Mouse (Mus musculus): ENCODE data around the gene Fam53a.

Fam53a gene

GRCm38 (mm10) chr5:33632526-33632925, 3.1 kb upstream of the Fam53a start:
- DNase-seq (ENCODE audit: extremely low spot score, low read depth, low spot score) = no peak

GRCm38 (mm10) chr5:33630615-33631014, 1.2 kb upstream of the Fam53a start:
- no peak for DNase-seq (ENCODE audit: extremely low spot score, low read depth, low spot score)

DNA sequence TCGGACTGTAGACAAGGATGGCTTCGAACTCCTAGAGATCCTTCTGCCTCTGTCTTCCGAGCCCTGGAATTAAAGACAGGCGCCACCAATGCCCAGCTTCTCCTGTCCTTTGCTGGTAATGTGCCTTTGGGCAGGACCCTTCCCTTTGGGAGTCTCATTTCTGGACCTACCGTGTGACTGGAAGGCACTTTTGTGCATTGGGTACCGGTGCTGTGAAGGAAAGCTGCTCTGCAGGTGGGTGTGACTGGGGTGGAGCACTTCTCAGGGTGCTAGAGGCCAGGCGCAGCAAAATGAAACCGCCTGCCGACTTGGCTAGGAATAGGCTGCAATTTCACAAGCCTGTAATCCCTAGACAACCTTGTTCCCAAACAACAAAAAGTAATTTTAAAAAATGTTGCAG, 626 bp upstream of the Fam53a start:
- DNase-seq (ENCODE audit: extremely low spot score, low read depth, low spot score) = no peak

DNA sequence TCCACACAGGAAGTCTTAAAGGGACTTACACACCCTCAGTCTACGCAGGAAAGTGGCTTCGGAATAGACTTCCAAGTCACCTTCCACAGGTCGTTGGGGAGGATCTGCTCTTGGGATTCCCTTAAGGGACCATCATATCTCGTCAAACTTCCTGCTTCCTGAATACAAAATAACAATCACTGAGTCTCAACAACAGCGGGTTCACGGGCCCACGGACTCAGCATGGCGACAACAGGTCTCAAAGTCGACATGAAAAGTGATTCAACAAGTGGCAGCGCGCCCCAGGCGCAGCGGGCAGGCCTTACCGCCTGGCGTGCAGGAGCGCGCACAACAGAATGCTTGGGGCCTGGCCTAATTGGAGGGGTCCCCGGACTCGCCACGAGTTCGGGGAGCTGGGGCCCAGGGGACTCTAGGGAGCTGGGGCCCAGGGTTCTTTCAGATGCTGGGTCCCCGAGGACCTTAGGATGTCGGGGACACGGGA, 575 bp downstream of the Fam53a start:
- DNase-seq (ENCODE audit: extremely low spot score, low read depth, low spot score) = no peak

- no peak for DNase-seq (ENCODE audit: extremely low spot score, low read depth, low spot score)
Measured at GRCm38 (mm10) chr5:33627968-33628367, 1.5 kb downstream of the Fam53a start.

DNA sequence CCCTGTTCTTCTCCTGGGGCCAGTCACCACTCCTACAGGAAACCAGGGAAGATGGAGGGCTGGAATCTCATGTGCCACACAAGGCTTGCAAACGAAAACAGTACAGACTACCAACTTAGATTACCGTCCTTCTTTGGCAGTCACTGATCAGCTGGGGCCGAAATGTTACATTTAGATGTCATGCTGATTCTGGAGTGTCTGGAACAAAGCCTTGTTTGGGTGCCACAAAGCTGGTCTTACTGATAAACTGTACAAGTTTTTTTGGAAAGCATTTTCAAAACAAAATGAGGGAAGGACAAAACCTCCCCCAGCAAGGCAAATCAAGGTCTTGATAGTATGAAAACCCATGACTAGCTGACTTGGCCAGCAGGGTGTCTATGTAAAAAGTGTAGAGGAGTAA, 5.7 kb downstream of the Fam53a start:
- no peak for DNase-seq (ENCODE audit: extremely low spot score, low read depth, low spot score)

GRCm38 (mm10) chr5:33622671-33623070, 6.8 kb downstream of the Fam53a start:
- no peak for DNase-seq (ENCODE audit: extremely low spot score, low read depth, low spot score)

DNA sequence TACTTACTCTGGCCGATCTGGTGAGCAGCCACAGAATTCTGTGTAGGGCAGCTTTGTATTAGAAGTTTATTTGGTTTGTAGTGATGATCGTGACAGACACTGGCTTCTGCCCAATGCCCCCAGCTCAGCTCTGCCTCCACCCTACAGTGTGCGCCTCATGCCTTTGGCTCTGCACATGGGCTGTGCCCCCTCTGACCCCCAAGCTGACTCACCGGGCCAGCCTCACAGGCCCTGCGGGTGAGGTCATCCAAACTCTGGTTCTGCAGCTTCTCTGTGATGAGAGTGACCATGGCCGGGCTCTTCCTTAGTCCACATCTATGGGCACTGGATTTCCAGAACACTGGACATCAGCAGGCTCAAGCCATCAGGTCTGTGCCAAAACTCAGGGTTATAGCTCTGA, 15.0 kb downstream of the Fam53a start:
- no peak for DNase-seq (ENCODE audit: extremely low spot score, low read depth, low spot score)

GRCm38 (mm10) chr5:33611795-33612194, 17.6 kb downstream of the Fam53a start:
- DNase-seq (ENCODE audit: extremely low spot score, low read depth, low spot score) = no peak

DNA sequence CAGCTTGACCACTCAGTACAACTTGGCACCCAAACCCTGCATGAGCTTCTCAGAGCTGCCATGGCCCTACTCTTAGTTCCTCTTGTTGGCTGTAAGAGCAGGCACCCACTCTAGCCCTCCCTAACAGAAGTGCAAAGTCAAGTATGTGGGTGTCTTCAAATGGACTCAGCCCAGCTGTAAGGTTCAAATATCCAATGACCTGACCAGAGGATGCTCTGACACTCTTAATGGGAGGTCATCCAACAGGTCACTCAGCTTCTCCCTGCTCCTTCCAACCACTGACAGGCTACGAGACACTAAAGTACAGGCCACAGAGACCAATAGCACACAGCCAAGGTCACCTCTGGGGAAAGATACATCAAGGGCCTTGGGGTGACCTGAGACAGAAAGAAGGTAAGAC, 20.2 kb downstream of the Fam53a start:
- DNase-seq (ENCODE audit: extremely low spot score, low read depth, low spot score) = no peak

GRCm38 (mm10) chr5:33607434-33607833, 22.0 kb downstream of the Fam53a start:
- DNase-seq (ENCODE audit: extremely low spot score, low read depth, low spot score) = no peak

- no peak for DNase-seq (ENCODE audit: extremely low spot score, low read depth, low spot score)
Measured at GRCm38 (mm10) chr5:33606631-33607030, 22.8 kb downstream of the Fam53a start.

DNA sequence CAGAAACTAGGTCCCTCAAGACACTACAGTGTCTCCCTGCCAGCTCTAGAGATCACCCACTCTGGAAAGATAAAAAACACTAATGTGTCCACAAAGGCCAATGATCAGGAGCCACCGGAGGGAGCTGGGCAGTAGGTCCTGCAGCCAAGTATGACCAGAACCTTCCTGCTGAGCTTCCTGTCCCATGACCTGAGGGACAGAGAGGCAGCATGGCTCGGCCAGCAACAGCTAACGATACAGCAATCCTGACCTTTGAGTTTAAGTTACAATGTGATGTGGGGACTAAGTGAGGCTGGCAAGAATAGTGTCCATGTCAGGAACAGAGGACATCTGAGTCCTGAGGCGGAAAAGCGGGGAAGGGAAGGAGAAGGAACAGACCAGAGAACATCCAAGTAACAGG, 24.1 kb downstream of the Fam53a start:
- DNase-seq (ENCODE audit: extremely low spot score, low read depth, low spot score) = no peak

GRCm38 (mm10) chr5:33593620-33594019, 35.8 kb downstream of the Fam53a start:
- DNase-seq (ENCODE audit: extremely low spot score, low read depth, low spot score) = no peak

GRCm38 (mm10) chr5:33589221-33589888, 40.1 kb downstream of the Fam53a start:
- DNase-seq (ENCODE audit: extremely low spot score, low read depth, low spot score) = peak; percentile 72

DNA sequence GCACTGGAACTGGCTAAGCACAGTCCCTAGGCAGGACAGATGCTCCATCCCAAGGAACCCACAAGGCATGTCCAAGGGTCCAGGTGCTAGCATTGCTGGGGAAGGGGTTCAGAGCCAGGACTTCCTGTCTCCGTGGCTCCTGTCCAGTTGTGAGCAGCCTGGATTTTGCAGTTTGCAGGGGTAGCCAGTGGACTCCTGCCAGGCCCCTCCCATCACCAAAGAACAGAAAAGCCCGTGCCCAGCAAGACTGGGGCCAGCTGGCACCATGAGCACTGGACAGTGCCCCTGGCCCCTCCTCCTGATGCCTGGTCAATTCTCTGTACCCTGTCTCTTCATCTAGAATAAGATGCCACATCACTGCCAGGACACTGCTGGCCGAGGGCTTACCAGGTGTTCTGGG, 41.4 kb downstream of the Fam53a start:
- DNase-seq (ENCODE audit: extremely low spot score, low read depth, low spot score) = no peak

GRCm38 (mm10) chr5:33587498-33588058, 41.9 kb downstream of the Fam53a start:
- no peak for DNase-seq (ENCODE audit: extremely low spot score, low read depth, low spot score)

GRCm38 (mm10) chr5:33580336-33580735, 49.1 kb downstream of the Fam53a start:
- DNase-seq (ENCODE audit: extremely low spot score, low read depth, low spot score) = no peak

GRCm38 (mm10) chr5:33574207-33574606, 55.2 kb downstream of the Fam53a start:
- no peak for DNase-seq (ENCODE audit: extremely low spot score, low read depth, low spot score)

- no peak for DNase-seq (ENCODE audit: extremely low spot score, low read depth, low spot score)
Measured at GRCm38 (mm10) chr5:33565886-33566285, 63.5 kb downstream of the Fam53a start.

DNA sequence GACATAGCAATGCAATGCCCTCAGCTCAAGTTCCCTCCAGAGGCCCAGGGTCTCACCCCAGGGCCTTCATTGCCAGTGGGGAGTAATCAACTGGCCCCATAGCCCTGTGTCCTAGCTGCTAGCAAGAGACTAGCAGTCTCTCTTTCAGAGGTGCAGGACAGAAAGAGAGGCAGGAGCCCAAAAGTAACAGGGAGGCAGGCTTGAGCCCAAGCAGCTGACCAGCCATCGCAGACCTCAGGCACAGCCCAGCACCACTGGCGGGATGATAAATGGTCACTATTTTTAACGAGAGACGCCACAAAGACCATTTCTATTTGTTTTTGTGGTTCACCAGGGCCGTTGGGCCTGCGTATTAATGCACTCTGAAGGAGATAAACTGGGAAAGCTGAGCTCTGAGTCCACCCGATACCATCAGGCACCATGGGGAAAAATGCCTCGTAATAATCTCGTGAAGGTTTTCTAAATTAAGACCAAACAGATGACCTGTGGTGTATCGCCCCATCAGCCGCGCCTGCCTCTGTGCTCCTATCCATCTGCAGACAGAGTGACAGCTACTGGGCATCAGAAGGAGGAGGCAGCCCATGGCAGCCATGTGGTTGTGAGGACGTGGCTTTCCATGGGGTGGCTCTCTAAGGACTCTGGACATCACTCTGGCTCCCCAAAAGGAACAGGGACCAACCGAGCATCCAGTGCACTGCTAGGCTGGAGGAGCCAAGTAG, 73.0 kb downstream of the Fam53a start:
- no peak for DNase-seq (ENCODE audit: extremely low spot score, low read depth, low spot score)
